Comparison of ENCODE assay signal across 17 mouse cellular contexts in genomic region chr11:117246286-117246685, GRCm38 (mm10). TPM values are rescaled to one million over a fixed set of nuclear protein-coding genes. Genes with fewer than 3 reads are reported as not detected.
DNase-seq lines count a peak whose midpoint lies in the region; ATAC-seq lines count a peak whose summit lies in the region.
"Had no signal": no experiment of that assay in that cellular context is flagged by ENCODE, and none has a peak within 500 bp of the region (broad histone marks: within the 10 kb centered on the region; RNA-seq: fewer than 3 reads in every experiment).

No protein-coding gene starts in this region.

- DNase-seq in heart, adult 11 months = peak; percentile 97
- DNase-seq in kidney, postnatal 36 days = peak; percentile 52 to 65
- no peak for DNase-seq in kidney, adult 9 months
- DNase-seq in thymus, postnatal 25 days = peak; percentile 49
- no peak for DNase-seq in Muller cell, postnatal 12 days (ENCODE audit: inconsistent ontology term)
- DNase-seq in ovary, postnatal 14 days (ENCODE audit: low spot score) = no peak
- DNase-seq: cerebellum, postnatal 14 days; forebrain, postnatal 0 days had no signal

- H3K27ac ChIP-seq in heart, embryonic 11.5 days (ENCODE audit: low read depth, low read length) = no peak overlapping the region
- H3K27ac ChIP-seq in brown adipose tissue, adult 24 weeks (replicated peaks; ENCODE audit: low read depth, low read length) = peak overlapping the region; percentile 97
- H3K27ac ChIP-seq: lung, embryonic 15.5 days; neural tube, embryonic 12.5 days had no signal

- no peaks in the 10 kb centered on the region for H3K36me3 ChIP-seq in heart, embryonic 11.5 days (ENCODE audit: control insufficient read depth, insufficient read depth, low read length)
- H3K36me3 ChIP-seq: heart, embryonic 15.5 days; lung, embryonic 15.5 days; neural tube, embryonic 12.5 days had no signal

- H3K4me2 ChIP-seq in heart, embryonic 11.5 days = no peak overlapping the region
- H3K4me2 ChIP-seq: heart, embryonic 15.5 days; liver, embryonic 11.5 days; lung, embryonic 15.5 days; neural tube, embryonic 12.5 days had no signal

- no peaks in the 10 kb centered on the region for H3K27me3 ChIP-seq in heart, embryonic 11.5 days (ENCODE audit: control insufficient read depth, insufficient read depth, low read length)
- H3K27me3 ChIP-seq: heart, embryonic 15.5 days; lung, embryonic 15.5 days; neural tube, embryonic 12.5 days had no signal

- ATAC-seq in heart, embryonic 11.5 days (replicated peaks; ENCODE audit: insufficient number of reproducible peaks, low FRiP score, low TSS enrichment) = no peak
- ATAC-seq: forebrain, postnatal 0 days; hindbrain, embryonic 16.5 days; midbrain, embryonic 16.5 days had no signal

- no peak overlapping the region for H3K4me3 ChIP-seq in heart, embryonic 11.5 days (ENCODE audit: low read depth, low read length)
- H3K4me3 ChIP-seq in brown adipose tissue, adult 24 weeks (ENCODE audit: insufficient read depth, low read depth, low read length) = no peak overlapping the region
- H3K4me3 ChIP-seq: heart, embryonic 15.5 days; lung, embryonic 15.5 days; megakaryocyte, embryonic 14.5 days; neural tube, embryonic 12.5 days had no signal

- peaks cover 31% of the 10 kb centered on the region for H3K4me1 ChIP-seq in heart, embryonic 11.5 days (ENCODE audit: control insufficient read depth, insufficient read depth, low read length)
- H3K4me1 ChIP-seq in brown adipose tissue, adult 24 weeks (ENCODE audit: control insufficient read depth, insufficient read depth, insufficient read length, low read length) = peaks cover 42% of the 10 kb centered on the region

- WGBS in heart, embryonic 11.5 days (ENCODE audit: insufficient replicate concordance) = 60% methylated on average over 8 of the region's 8 CpGs

- H3K9me3 ChIP-seq in heart, embryonic 11.5 days (replicated peaks; ENCODE audit: control insufficient read depth, low read length) = no peaks in the 10 kb centered on the region
- H3K9me3 ChIP-seq: heart, embryonic 15.5 days; lung, embryonic 15.5 days; megakaryocyte, embryonic 14.5 days; neural tube, embryonic 12.5 days had no signal

- H3K9ac ChIP-seq in heart, embryonic 11.5 days (ENCODE audit: low read depth, low read length) = no peak overlapping the region
- H3K9ac ChIP-seq: forebrain, postnatal 0 days; heart, embryonic 15.5 days; lung, embryonic 15.5 days; neural tube, embryonic 12.5 days had no signal

RNA-seq across cellular contexts. Expression of gene Sept9, which starts 46.8 kb away (rescaled TPM):
- 78.9 and 104 TPM in 2 replicates for polyA plus RNA-seq in heart, embryonic 11.5 days (2014; fragmentation: Nextera tagmentation; extraction: Ambion mirVana)
- 65.5 and 118 TPM in 2 replicates for polyA plus RNA-seq in brown adipose tissue, adult 24 weeks (2012; ENCODE audit: insufficient read depth, insufficient read length, missing spikeins)

Comparison
In these comparisons a context has a peak if more than half of its experiments do, and no peak if none do; other contexts are left out.
1. DNase-seq: peak in heart, adult 11 months (single experiment), kidney, postnatal 36 days (2 of 2) and thymus, postnatal 25 days (single experiment); none in kidney, adult 9 months (single experiment), Muller cell, postnatal 12 days (single experiment) and ovary, postnatal 14 days (single experiment).